Mouse (Mus musculus): Measurements from ENCODE around the gene Krtap19-2.

DNA sequence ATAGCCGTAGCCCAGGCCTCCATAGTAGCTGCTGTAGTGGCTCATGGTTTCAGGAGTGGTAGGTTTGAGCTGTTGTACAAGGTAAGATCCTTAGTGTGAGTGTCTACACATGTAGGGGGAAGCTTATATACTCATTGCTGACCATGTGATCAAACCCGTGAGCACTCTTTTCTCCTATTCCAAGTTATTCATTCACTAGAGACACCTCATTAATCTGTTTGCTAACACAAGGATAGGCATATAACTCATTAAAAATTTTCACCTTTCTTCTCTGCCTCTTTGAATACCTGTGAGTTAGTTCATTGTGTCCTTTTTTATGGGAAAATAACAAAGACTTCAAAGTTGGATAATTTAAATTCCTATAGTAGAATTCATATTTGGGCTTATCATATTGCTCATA is 3.9 kb upstream of the Krtap19-2 start, which contains the start of gene Krtap19-3:
- no peak for TF ChIP-seq CTCF (IDR thresholded peaks at IDR 0.05; ENCODE audit: extremely low read depth, insufficient read length, insufficient replicate concordance, low read depth, low read length)
- no peak for TF ChIP-seq POLR2A (IDR thresholded peaks at IDR 0.05; ENCODE audit: low read depth, low read length)
